Mouse (Mus musculus): ENCODE measurements around the gene Olfr827. TPM values are rescaled to one million over a fixed set of nuclear protein-coding genes. Genes with fewer than 3 reads are reported as not detected.

The Olfr827 gene
- not detected for total RNA-seq (2021)
- long read RNA-seq, experiment 1 = 0 reads
- long read RNA-seq, experiment 2 = 0 reads

DNA sequence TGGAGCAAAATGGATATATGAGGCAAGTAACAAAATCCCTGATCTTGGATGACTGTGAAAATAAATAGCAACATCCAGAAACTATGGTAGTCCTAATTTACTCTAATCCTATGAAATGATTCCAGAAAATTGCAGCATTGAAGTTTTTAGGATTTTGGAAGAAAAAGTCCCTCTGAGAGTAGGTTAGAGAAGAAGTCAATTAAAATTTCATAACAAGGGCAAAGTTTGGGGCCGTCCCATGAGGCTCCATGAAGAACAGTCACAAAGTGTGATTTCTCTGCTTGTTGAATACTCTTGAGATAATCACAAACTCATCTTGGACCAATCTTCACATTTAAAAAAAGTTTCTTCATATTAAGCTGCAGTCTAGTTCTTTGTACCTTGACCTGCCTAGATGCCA lies at the start of gene Olfr827:
Olfr827 (minus strand) TSS at position 101 of the 400 bp plus-strand sequence.
- no peak for DNase-seq

DNA sequence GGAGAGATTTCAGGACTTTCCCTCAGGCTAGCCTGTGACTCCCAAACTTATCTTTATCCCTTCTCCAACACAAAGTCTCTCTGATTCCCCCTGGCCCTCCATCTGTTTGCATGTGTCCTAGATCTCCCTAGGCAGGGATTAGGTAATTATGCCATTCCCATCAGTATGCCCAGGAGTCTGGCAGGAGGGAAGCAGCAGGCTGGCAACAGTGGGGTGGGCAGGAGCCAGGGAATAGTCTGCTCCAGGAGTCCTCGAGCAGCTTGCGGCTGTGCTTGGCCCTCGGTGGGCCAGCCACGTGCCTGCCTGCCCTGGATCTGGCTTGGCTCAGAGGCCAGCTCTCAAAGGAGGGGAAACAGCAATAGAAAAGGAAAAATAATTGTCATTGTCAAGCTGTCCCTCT lies 49.0 kb upstream of the Olfr827 start:
- no peak for DNase-seq

DNA sequence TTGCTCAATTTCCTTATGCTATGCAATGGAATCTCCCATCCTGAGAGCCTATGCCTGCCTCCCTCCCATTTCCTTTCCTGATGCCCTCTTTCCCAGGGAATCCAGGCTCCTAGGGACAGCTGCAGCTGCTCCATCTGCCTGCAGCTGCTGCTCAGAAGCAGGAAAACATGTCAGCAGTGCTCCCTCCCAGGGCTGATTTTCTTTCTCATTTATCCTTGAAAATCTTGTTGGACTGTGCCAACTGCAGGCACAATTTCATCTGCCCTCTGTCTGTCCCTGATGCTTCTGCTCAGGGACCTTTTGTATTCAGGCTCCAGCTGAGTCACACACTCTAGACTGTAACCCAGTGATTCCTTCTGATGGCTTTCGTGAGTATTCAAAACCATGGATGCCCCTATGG lies 45.3 kb upstream of the Olfr827 start:
- DNase-seq = peak; percentile 3

DNA sequence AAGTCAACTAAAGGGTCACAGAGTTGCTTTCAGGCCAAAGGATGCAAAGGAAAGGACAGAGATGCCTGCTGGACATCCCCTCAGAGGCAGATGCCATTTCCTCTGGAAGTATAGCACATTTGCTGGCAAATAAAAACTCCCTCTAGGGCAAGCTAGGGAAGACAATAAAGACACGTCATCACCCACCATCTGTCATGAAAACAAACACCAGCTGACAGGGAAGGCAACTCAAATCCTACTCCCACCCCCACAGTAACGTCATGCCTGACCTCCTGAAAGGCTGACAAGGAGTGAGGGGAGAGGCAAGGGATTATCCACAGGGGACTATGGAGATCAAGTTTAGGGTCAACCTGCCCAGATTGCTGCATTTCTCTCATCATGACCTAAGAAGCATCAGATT lies 30.1 kb upstream of the Olfr827 start:
- no peak for DNase-seq

DNA sequence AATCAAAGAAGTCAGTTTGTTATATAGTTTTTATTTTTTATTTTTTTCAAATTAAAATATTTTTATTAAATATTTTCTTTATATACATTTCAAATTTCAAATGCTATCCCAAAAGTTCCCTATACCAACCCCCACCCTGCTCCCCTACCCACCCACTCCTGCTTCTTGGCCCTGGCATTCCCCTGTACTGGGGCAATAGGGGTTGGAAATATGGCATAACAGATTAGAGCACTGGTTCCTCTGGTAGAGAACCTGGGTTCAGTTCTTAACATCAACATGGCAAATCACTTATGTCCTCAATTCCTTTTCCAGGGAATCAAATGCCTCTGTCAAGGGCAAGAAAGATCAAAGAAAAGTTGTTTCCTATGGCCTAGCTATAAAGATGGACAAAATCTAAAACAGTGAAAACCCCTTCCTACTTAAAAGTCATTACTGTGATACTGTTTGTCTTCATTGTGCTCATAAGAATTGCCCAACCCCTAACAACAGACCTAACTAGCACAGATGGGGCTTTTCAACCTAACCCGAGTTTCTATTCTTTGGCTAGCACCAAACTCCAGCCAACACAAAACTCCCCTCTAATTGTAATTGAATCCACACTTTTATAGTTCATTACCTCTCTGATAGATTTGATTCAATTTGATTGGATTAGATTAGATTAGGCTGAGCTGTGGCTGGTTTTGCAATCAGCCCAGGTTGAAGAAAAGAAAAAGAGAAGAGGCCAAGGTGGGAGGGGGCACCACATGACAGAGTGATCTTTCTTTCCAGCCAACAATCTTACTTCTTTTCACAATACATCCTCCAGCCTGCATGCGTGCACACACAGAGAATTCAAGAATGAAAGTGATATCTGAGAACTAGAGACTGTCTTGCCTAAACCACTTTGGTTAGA lies 24.4 kb upstream of the Olfr827 start:
- DNase-seq = no peak

DNA sequence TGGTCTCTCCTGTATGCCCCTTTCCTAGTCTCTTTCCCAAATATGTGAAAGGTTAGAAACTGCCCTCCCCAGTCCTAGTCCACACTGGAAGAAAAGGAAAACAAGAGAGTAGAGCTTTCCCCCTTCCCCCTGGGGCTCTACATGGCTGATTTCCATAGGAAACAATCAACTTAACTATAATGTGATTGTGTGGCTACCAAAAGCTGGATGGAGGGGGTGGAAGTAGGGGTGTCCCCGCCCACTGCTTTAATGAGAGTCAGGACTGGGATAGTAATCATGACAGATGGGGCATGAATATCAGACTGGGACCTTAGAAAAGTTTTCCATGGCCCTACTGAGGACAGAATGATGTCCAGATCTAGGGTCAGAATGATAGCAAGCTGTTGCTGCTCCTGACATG lies 20.4 kb upstream of the Olfr827 start:
- DNase-seq = no peak

DNA sequence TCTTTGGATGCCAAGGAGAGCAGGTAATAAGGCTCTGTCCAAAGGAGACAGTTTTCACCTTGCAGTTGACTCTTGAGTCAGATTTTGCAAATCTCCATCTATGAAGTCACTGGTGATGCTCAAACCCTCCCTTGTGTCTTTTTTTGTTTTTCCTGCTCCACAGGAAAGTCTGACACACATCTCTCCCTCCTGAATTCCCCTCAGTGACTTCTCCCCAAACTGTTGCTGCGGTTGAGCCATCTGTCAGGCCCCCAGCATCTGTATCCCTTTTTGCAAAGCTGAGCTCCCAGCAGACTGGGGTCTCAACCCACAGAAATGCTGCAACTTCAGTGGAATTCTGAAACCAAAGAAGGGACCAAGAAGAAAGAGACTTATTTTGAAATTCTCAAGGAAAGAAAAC lies 17.9 kb upstream of the Olfr827 start:
- DNase-seq = no peak

DNA sequence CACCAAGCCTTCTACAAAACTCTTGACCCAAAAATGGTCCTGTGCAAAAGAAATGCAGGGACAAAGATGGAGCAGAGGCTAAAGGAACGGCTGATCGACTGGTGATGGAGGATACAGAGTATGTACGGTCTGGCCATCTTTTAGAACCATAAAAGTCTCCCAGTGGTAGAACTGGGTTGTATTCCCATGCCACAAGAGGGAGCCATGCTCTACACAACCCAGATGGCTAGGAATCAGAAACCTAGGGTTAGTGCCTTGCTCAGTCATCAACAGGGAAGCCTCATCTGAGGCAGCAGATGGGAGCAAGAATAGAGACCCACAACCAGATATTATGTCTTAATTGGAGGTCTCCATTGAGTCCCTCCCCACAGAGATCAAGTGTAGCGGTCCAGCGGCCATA lies 15.4 kb upstream of the Olfr827 start:
- DNase-seq = peak; percentile 6

DNA sequence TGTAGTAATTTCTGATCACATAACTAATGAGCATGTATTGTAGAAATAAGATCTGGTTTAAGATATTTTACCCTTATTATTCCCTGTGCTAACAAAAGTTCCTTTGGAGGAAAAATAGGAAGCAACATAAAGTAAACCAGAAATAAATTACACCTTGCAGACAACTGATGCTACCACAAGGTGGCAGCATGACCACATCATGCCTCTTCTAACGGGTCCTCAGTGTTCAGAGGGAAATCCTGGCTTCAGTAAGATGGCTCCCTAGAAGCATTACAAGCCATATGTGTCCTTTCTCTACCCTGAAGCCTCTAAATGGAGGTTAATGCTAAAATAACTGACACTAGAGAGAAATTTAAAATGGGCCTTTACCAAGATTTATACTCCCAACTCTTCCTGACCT lies 14.0 kb upstream of the Olfr827 start:
- DNase-seq = peak; percentile 64

DNA sequence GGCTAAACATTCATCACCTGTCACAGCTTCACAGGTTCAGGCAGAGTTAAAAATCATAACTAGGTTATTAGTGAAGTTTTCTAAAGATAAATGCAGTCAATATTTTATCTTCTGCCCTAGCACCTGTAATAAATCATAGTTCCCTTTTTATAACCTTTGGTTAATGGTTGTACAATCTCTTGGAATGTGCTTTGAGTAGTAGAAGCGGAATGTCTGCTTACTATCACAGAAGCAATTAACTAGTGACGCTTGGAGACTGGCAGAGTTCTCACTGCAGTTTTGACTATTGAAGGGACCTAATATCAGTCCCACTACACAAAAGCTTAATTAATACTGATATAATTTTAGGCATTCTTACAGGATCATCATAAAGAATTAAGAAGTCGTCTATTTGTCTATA lies 10.8 kb upstream of the Olfr827 start:
- DNase-seq = no peak

DNA sequence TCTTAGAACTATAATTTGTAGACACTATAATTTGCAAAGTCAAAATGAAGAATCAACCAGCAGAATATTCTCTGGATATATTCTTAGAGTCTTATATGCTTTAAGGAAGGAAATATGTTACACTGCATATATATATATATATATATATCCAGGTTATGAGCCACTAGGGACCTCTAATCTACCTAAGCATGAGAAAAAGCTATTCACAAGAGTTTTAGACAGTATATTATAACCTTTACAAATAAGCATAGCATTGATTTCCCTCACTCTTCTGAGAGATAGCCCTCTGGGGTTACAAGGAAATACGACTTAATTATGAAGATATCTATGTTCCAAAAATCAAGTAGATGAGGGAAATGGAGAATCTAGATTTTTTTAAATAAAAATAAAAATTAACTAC lies 30.1 kb downstream of the Olfr827 start, which contains the start of gene Olfr826:
Olfr826 (minus strand) TSS at position 101 of the 400 bp plus-strand sequence.
- no peak for DNase-seq

DNA sequence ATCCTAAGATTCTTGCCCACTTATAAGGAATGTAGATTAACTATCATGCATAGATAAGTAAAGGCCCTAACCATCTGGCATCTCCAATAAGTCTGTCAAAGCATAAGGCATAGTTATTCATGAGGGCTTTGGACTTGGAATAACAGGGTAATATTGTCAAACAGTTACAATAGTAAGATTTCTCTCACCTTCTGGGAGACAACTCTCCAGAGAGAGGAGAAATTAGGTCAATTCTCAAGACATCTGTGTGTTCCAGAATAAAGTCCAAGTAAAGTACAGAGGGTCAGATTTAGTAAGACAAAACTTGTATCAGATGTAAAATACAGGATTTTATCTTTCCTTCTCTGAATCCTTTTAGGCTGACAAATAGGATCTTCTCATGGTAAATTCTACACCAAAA lies 47.5 kb downstream of the Olfr827 start, which contains the start of gene Olfr825:
Olfr825 (minus strand) TSS at position 101 of the 400 bp plus-strand sequence.
- DNase-seq = no peak

DNA sequence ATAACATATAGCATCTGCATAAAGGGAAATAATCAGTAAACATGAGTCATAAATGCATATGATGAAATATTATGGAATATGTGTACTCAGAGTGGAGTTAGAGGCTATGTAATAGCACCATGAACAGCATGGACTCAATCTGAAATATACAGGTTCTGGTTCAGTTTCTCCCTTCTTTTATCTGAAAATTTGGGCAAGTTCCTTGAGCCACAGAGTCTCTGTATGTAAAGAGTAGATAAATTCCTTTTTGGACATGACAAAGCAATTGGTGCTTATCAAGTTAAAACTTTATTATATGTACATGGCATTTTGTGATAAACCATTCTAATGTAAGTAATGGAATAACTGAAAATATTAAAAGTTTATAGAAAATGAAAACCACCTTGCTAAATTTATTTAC lies 49.0 kb downstream of the Olfr827 start:
- no peak for DNase-seq

Other genes starting within 250 kb of the Olfr827 start
- gene Olfr819, start 247.1 kb downstream of the Olfr827 start, total RNA-seq (2021) = not detected
- not detected for gene Olfr247, start 238.3 kb downstream of the Olfr827 start, total RNA-seq (2021)
- gene Gm10310, start 229.3 kb downstream of the Olfr827 start, total RNA-seq (2021) = not detected
- gene Olfr820, start 201.8 kb downstream of the Olfr827 start, total RNA-seq (2021) = not detected
- not detected for gene Olfr821, start 184.1 kb downstream of the Olfr827 start, total RNA-seq (2021)
- not detected for gene Olfr822, start 143.2 kb downstream of the Olfr827 start, total RNA-seq (2021)
- gene Olfr823, start 99.0 kb downstream of the Olfr827 start, total RNA-seq (2021) = not detected
- under 1 TPM in 1 of 2 experiments, not detected in 1; 0.09 TPM for gene Olfr824, start 84.4 kb downstream of the Olfr827 start, total RNA-seq (2021)
- not detected for gene Olfr825, start 47.6 kb downstream of the Olfr827 start, total RNA-seq (2021)
- gene Olfr826, start 30.2 kb downstream of the Olfr827 start, total RNA-seq (2021) = not detected
- gene Neurod4, start 65.8 kb upstream of the Olfr827 start, total RNA-seq (2021) = under 1 TPM; 0.18 to 0.21 TPM
- gene Tespa1, start 108.5 kb upstream of the Olfr827 start, total RNA-seq (2021) = 1 to 10 TPM in 1 of 2 experiments, under 1 TPM in 1; 0.87 to 2.0 TPM
- gene Vmn2r84, start 179.9 kb upstream of the Olfr827 start, total RNA-seq (2021) = not detected
- gene Vmn2r85, start 215.3 kb upstream of the Olfr827 start, total RNA-seq (2021) = not detected
- not detected for gene Vmn2r86, start 241.6 kb upstream of the Olfr827 start, total RNA-seq (2021)

Data from adrenal gland, postnatal 10 days (tissue).